Mouse (Mus musculus) lung, postnatal 0 days (tissue): ENCODE measurements around the gene Hoxb6.

Source experiments
- CTCF ChIP-seq: IDR thresholded peaks from 2 replicates; pipeline ENCODE4 v1.5.1; 2016; ENCODE audit warnings: antibody characterized with exemption, mild to moderate bottlenecking
- EP300 ChIP-seq: IDR thresholded peaks from 2 replicates; pipeline ENCODE4 v1.6.1; 2016; ENCODE audit warnings: antibody characterized with exemption, mild to moderate bottlenecking, control low read depth

GRCm38 (mm10) chr11:96306183-96306907 is 14.1 kb downstream of the Hoxb6 start:
- TF ChIP-seq EP300 = no peak
- TF ChIP-seq CTCF = no peak
